Mouse (Mus musculus) retina, adult 2 months (tissue): ENCODE measurements around the gene Fxyd5.

Experiments used
- DNase-seq: peaks from one replicate; pipeline ENCODE4 v3.0.0-alpha.2; 2012; ENCODE audit warnings: low read depth, low spot score

The Fxyd5 gene

DNA sequence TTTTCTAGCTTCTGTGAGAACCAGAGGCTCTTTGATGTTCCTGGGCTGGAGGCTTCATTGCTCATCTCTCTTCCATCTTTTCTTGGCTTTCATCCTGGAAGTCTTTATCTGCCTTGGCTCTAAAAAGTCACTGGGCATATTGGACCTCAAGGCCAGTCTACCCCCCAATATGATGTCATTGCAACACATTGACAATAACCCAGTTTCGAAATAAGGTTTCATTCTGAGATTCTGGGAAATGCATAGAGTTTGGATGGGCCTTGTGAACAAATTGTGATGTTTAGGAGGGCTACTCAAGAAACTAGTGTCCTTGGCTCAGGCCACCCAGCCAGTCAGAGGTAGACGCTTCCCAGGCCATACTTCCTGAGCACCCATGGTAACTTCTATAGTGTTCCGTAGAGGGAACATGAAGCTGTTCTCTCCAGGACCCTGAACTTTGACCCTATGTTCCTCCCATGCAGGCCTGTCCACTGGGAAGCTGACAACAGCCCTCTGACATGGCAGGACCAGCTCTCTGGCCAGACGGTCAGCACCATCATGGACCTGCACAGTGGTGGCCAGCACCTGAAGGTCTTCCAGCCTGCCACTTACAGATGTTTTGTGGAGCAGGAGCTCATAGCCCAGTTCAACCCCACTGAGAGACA, 53.6 kb downstream of the Fxyd5 start:
- no peak for DNase-seq

DNA sequence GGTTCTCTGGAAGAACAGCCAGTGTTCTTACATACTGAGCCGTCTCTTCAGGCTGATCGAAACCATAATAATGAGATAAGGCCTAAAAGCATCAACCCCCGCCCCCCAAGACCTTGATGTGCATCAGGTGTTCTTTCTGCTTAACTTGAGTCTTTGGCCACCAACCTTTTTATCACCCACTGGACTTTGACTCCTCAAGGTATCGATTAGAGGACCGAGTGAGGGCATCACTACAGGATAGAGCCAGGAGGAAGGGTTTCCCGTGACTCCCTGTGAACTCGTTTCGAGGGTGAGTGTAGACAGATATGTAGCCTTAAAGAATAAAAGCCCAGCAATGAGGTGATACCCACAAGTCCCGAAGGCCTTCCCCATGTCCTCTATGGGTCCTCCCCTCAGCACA, 56.9 kb downstream of the Fxyd5 start:
- no peak for DNase-seq
